Mouse (Mus musculus) embryo, embryonic 11 days (tissue): ENCODE measurements around the gene Pdzd2.

Source experiments
- DNase-seq: peaks from one replicate; pipeline ENCODE4 v3.0.0-alpha.2; 2015

The Pdzd2 gene

DNA sequence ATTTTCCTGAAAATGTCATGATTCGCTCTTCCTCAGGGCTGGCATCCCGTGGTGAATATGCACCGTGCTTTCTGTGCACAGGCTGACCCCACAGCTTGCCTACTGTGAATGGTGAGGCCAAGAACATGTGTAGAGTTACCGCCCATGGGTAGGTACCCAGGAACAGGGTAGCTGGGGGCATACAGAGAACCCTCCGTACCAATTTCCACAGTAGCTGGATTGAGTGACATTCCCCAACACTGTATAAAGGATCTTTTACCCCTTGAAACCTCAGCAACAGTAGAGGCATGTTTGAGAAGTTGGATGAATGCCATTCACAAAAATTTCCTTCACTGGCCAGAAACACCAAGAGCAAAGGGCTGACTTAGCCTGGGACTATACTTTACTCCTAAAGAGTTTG, 271.1 kb downstream of the Pdzd2 start:
- no peak for DNase-seq

DNA sequence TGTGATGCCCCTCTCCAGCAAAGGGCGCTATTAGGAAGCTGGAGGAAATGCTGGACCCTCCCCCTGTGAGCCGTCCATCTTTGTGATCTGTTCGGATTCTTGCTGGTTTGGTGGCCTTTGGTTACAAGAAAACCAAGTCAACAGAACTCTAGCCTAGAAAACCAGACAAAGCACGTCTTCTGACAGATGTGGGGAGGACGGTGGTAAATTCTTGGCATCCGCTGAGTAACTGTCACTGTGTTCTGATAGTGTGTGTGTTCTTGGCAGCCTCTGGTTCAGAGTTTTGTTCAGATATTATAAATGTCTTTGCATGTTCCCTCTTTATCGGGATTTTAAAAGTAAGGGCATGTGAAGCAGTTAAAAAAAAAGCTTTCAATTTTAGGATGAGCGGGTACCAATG, 274.0 kb downstream of the Pdzd2 start:
- no peak for DNase-seq

DNA sequence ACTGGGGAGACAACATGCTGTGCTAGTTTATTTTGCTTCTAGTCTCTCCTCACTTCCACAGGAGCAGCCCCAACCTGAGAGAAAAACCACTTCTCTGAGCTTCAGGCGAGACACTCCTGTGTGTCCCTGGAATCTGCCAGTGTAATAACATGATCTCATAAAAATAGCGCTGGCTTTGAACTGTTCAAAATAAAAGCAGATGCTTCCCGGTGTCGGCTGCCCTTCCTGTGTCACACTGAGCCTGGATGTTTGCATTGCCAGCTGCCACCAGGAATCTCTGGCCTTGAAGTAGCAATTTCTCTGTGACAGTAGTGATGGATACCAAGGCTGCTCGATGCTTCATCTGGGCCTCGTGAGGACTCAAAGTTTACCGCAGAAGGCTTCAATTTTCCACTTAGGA, 282.9 kb downstream of the Pdzd2 start:
- DNase-seq, result peak; percentile 58

DNA sequence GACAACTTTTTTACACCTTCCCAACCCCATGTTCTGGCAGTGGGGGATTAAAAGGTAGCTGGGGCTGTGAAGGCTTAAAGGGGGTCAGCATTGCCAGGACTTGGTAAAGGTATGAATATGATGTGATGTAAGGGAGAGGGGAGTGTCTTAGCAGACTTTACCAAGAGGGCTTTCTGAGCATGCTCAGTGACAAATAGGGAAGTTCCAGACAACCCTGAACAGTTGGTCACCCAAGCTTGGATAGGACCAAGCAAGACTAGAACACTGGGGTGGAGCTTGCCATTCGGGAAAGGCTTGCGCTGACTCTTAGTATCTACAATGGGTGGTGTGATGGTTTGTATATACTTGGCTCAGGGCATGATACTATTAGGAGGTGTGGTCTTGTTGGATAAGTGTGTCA, 286.4 kb downstream of the Pdzd2 start:
- DNase-seq, result no peak

DNA sequence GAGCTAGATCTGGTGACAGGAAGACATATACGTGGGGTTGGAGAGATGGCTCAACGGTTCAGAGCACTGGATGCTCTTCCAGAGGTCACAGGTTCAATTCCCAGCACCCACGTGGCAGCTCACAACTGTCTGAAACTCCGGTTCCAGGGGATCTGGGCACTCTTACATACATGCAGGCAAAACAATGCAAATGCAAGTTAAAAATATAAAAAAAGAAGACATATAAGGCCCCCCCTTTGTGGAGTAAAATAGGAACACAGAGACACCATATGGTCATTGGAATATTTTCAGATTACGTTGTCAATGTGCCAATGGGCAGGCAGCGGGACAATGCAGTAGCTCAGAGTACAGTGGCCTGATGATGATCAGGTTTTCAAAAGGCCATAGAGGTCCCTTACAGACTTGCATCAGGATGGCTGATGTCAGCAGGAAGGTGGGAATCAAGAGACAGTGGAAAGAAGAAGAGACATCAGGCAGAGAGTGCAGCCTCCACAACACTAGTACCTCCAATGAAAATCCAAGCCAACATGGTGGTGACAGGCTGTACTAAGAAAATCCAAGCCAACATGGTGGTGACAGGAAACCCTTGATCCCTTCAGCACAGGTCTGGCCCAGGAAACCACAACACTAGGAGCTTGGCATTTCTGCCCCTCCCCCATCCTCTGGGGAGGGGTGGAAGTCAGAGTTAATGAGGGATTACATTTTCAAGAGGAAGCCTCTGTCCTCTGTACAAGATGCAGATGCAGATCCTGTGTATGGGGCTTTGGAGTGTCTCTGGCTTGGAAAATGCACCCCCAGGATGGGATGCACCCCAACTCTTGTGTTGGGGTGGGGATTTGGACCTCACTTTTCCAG, 287.4 kb downstream of the Pdzd2 start:
- DNase-seq, result no peak

DNA sequence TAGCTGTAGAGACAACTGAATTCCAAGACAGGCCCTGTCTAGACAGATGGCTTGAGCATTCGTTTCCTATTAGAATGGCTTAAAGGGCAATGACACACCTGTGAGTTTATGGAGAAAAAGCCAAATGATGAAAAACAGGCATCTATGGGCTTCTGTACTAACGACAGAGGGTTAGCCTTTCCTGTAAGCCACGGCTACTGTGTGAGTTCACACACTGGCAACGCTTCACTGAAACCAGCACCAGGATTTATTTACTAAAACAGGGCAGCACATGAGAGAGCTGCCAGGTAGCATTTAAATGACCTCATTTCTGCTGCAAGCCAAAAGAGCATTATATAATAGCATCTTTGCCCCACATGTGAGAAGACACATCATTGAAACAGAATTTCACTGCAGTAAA, 288.3 kb downstream of the Pdzd2 start:
- DNase-seq, result no peak

DNA sequence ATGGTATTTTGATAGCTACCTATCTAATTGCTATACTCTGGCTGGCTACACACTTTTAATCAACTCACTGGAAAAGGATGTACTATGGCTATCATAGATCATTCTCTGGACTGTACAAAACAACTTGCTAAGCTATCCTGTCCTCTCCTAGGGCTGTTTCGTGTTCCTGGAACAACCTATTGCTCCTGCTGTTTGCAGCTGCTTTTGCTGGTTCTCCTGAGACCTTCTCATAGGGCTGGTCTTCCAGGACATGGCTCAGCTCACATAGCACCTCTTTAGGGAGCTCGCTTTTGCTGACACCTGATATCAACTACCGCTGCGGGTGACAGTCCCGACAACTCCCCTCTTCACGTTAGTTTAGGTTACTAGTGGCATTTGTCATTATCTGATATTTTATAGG, 288.9 kb downstream of the Pdzd2 start:
- no peak for DNase-seq

DNA sequence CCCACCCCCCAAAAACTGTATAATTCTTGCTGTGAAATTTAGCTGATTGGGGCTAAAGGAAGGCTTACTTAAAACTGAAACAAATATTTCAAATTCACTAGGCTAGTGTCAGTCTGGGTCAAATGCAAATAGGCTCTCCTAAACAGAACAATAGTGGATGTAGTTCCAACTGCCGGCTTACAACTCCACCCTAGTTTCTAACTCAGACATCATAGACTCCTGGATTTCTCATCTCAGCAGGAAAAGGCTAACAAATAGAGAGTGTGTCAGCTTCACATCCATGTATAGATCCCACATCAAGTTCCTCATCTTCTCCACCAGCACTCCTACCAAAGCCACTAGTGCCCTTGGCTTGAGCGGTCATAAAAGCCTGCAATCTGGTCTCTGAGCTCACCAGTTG, 290.4 kb downstream of the Pdzd2 start:
- no peak for DNase-seq

DNA sequence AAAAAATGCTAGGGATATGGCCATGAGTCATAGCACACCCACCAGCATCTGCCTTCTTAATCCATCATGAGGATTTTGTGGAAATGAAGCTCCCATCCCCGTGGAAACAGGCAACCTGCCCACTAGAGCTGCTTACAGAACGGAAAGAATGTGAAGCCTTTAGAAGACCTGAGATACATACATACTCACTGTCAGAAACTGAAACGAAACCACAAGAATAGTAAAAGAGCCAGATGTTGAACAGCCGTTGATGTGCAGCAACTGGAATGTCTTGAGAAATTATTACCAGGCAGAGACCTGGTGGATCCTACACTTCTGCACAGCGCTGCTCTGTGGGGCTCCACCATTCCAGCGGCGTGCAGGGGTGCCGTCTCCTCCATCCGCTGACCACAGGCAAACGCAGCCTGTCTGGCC, 292.7 kb downstream of the Pdzd2 start:
- DNase-seq, result no peak

DNA sequence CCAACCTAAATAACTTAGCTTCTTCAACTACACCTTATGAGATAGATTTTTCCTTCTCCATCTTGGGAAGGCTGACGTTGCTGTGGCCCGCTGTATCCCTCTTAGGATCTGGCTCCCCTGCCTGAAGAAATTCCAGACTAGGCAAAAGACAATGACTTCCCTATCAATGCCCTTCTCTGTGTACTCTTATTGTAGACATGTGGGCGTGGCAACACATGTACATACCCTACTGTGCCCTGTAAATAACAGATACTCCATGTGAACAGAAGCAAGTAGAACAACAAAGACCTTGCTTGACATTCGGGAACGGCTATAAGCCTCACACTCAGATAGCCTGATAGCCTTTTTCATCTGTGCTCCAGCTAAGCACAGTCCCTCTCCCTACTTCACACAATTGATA, 295.2 kb downstream of the Pdzd2 start:
- no peak for DNase-seq

DNA sequence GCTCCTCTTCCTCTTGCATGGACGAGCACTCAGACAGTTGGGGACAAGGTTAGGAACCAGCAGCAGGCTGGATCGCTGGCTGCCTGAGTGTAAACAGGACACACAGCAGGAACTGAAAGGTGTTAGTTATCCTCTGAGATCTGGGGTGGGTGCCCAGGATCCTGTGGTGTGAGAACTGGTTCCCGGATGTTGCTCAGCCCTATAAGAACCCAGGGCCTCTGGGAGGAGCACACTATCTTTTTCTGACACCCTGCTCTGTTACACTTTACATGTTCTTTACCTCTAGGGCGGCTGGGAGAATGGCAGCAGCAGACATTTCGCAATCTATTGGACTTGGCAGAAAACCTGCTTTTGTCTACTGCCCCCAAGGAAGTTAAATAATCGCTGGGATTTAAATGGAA, 300.4 kb downstream of the Pdzd2 start:
- no peak for DNase-seq

DNA sequence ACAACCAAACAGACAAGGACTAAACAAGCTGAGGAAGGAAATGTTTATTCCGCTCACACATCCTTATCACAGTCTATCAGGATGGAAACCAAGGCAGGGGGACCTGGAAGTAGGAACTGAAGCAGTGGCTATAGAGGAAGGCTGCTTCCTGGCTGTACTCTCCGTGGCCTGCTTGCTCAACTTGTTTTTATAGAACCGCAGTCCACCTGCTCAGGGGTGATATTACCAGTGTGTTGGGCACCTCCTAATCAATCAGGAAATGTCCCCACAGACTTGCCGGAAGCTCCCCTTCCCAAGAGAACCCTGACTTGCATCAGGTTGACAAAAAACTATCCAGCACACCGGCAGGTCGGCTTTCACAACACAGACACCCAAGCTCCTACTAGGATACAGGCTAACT, 301.0 kb downstream of the Pdzd2 start:
- DNase-seq, result no peak

DNA sequence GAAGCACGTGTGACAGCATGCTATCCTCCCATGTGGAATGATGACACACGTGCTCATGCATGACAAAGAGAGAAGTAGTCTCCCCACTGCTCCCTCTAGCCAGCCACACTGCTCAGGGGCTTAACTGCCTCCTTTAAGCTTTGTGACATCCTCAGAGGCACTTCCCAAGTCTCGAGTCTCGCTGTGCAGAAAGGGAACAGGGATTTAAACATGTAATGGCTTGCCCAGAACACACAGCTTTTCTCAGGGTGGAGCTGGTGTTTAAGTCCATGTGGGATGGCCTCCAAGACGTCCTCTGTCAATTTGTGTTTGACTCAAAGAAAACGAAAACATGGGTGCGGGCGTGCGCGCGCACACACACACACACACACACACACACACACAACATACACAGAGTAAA, 301.6 kb downstream of the Pdzd2 start:
- DNase-seq, result no peak

DNA sequence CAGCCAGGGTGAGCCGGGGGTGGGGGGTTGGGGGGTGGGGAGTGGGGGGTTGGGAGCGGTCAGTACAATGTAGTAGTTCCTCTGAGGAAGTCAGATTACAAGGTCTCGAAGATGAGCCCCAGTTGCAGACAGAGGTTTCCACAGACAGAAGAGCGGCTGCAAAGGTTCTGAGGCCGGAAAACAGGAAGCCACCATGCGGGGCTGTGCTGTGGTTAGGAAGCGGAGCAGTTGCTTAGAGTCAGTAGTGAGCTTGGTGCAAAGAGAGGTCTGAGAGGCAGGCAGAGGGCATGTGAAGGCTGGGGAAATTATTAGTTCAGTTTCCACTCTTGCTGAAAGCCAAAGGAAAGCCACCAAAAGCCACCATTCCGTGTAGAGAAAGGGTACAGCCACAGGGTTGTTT, 303.8 kb downstream of the Pdzd2 start:
- no peak for DNase-seq

DNA sequence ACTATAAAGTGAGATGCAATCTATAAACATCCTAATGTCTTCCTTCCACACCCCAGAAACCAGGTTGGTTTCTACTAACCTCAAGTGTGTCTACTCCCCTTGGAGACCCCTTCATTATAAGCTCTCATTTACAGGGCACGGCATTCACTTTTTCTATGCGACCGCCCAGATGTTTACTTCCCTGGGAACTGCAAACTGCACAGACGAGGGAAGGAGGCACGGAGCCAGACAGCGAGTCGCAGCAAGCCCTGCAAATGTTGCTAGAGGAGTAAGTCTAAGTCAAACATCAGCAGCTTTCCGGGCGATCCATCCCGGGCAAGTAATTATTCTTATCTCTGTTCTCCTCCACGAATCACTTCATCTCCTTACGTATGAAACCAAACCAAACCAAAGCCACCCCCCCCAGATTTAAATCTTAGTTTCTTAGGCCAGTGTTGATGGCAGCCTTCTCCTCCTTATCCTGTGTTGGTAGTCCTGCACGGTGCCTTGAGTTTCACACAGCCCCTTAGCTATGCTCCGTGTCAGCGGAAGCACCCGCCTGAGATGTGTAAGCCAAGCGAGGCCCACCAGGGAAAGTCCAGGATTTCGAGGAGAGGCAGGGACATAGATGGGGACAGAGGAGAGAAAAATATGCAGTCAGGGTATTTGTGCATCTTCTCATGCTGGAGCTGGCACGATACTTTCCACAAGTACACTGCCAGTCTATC, 305.7 kb downstream of the Pdzd2 start:
- DNase-seq, result no peak

DNA sequence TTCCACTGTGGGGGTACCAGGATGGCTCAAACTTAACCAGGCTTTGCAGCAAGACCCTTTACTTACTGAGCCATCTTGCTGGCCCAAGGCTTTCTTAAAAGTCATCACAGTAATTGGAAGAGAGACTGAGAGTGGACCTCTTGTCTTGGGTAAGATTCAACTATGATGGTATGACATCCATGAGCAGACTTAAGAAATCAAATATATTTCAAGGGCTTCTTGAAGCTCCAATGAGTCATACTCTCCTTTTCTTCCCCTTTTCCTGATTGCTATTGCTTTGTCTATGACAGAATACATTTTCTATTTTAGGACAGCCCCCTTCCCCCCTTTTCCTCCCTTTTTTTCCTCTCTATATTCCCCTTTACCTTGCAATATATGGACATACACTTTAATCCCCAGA, 306.8 kb downstream of the Pdzd2 start:
- no peak for DNase-seq

DNA sequence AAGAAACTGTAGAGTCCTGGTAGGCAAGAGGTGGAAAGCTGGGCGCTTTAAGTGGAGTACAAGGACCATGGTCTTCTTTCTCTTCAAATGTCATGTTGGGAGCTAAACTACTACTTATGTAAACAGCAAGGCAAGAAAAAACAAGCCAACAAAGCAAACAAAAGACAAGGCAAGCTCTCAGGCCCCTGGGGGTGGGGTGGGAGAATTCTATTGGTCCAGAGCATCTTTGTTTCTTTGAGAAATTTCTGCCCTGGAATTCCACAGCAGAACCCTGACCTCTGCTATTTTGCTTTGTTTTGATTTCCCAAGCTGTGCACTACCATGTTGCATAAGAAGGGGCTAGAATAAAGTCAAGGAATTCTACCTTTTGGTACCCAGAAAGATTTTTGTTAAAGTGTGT, 307.4 kb downstream of the Pdzd2 start:
- peak; percentile 49 for DNase-seq

DNA sequence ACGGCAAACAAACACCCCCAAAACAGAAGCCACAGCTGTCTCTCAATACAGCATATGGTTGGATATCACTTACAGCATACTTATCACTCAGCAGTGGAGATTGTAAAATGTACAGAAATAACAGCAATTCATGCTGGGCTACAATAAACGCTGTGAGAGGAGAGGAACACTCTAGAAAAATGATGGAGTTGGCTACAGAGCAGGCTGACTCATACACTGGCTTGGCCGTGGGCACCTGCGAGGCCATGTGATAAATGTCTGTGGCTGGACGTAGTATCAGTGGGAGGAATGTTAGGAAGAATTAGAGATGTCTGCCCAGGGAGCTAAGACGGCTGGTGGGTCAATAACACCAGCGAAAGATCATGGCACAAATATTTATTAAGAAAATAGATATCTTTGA, 308.0 kb downstream of the Pdzd2 start:
- no peak for DNase-seq

DNA sequence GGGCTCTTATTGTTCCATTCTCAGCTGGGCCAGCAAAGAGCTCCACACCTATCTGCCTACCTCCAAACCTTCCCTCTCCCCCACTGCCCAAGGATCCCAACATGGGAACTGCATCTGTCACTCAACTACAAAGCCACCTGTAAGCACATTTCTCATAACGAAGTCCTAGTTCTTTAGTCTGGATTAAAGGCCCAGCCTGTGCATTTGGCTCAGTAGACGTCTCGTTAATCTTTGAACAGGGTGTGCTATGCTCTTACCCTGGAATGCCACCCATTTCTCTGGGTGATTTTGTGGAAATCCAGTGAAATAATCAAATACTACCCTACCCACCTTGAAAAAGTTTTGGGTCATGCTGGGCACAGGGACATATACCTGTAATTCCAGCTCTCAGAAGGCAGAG, 308.5 kb downstream of the Pdzd2 start:
- no peak for DNase-seq

DNA sequence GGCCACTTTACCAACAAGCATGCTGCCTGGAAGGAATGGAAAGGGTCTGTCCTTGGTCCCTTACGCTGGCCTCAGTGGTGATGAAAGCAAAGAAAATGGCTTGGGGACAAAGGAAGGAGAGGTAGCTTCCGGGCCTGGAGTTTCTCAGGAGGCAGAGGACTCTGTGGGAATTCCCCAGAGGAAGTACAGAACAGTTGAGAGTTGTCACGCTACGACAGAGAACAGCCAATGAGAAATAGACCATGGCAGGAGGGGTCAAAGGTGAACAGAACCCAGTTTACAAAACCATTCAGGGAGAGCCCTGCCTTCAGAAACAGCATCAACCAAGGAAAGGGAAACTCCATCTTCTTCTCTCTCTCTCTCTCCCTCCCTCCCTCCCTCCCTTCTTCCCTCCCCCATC, 309.1 kb downstream of the Pdzd2 start:
- no peak for DNase-seq

DNA sequence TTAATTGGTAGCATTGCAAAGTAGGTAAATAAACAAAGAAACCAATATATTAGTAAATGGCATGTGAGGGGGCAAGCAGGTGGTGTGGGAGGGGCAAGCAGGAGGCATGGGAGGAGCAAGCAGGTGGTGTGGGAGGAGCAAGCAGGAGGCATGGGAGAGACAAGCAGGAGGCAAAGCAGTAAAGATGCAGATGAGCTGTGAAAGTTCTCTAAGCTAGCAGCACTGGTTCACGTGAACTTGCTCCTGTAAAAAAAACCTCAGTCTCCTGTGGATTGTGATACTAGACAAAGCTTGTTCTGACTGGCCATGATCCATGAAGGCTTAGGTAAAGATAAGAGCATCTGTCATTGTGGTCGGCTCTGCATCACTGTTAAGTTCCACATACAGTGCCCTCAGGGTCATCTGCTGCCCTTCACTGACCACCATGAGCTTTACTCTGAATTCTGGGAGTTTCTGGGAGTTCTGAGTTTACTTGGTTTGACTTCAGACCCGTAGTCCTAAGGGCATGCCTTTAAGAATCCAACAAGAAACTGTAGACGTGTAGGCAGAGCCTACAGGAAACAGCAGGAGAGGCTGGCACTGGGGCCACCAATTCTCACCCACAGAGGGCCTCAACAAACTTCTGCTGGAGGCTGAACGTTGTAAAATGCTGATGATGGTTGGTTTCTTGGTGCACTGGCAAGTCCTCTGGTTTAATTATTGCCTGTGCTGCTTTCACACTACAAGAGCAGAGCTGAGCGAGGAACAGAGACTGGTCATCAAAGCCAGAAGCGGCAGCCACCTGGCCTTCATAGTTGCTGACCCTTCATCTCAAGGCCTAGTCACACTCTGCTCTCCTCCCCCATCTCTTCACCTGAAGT, 309.9 kb downstream of the Pdzd2 start:
- DNase-seq, result no peak

DNA sequence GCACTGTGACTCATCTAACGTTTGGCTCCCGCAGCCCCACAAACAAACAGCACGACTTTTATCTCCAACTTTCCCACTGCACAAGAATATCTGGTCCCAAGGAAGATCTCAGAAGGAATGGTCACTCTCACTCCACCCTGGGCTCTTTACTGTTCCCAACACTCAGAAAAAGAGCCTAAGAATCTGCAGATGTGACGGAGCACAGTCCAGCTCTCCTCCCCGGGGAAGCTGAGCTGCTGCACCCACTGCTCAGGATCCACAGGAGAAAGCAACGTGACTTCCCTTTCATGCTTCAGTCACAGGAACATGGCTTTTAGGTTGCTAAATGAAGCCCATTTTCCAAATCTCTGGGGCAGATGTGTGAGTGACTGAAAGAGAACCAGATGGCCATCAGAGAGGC, 311.9 kb downstream of the Pdzd2 start:
- DNase-seq, result no peak

DNA sequence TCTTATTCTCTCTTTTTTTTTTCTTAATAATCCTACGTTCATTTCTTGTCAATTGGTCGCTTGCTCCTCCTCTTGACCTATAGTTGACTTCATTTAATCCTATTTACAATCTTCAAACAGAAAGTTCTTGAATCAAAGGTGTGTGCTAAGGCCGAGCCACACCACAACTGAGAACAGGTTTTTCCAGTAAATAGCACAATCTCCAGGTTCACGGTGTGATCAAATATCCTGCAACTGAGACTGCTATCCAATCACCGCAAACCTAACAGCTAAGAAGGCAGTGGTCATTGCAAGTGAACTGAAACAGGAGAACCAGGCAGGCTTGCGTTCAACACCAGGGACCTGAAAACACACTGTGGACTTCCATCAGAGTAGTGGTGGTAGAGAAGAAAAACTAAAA, 313.4 kb downstream of the Pdzd2 start:
- DNase-seq, result no peak
